Comparison of ENCODE assay signal across 10 mouse cellular contexts in genomic region chr10:90733632-90734031, GRCm38 (mm10).
DNase-seq lines count a peak whose midpoint lies in the region; ATAC-seq and TF ChIP-seq lines count a peak whose summit lies in the region.
"Had no signal": no experiment of that assay in that cellular context is flagged by ENCODE, and none has a peak within 500 bp of the region (broad histone marks: within the 10 kb centered on the region; RNA-seq: fewer than 3 reads in every experiment).

No protein-coding gene starts in this region.

- no peaks in the 10 kb centered on the region for H3K9me3 ChIP-seq in MEL (replicated peaks; ENCODE audit: insufficient read depth, low read length)
- no peaks in the 10 kb centered on the region for H3K9me3 ChIP-seq in lung, embryonic 14.5 days (ENCODE audit: low read depth, low read length)
- H3K9me3 ChIP-seq: embryonic facial prominence, embryonic 15.5 days; limb, embryonic 15.5 days had no signal

- no peak overlapping the region for H3K27ac ChIP-seq in MEL (ENCODE audit: control insufficient read depth, low read depth, low read length)
- H3K27ac ChIP-seq in cortical plate, adult 2 months (ENCODE audit: insufficient read depth, low read length) = no peak overlapping the region
- H3K27ac ChIP-seq in lung, embryonic 14.5 days (ENCODE audit: low read depth) = no peak overlapping the region
- H3K27ac ChIP-seq: embryonic facial prominence, embryonic 15.5 days; limb, embryonic 15.5 days had no signal

- TF ChIP-seq CTCF in MEL (IDR thresholded peaks at IDR 0.05 in 2 of 3, conservative IDR thresholded peaks at IDR 0.05 in 1 of 3; ENCODE audit: control insufficient read depth in 1 of 3, insufficient read depth in 1 of 3, low read depth in 2 of 3, low read length in 3 of 3, poor library complexity in 1 of 3, severe bottlenecking in 1 of 3) = peak; percentile 33 to 71 (median 45); a peak in 5 of 6 replicates
- TF ChIP-seq CTCF in cortical plate, adult 2 months (IDR thresholded peaks at IDR 0.05; ENCODE audit: extremely low read depth, insufficient read depth, low read length) = peak; percentile 50
- TF ChIP-seq CTCF in lung, embryonic 14.5 days (IDR thresholded peaks at IDR 0.05; ENCODE audit: low read depth) = peak; percentile 64

- 25% methylated on average over 5 of the region's 5 CpGs for WGBS in lung, embryonic 14.5 days

- TF ChIP-seq EP300 in MEL (IDR thresholded peaks at IDR 0.05; ENCODE audit: low read depth in 1 of 2, low read length in 2 of 2) = no peak

- H3K79me2 ChIP-seq in MEL (ENCODE audit: control insufficient read depth, insufficient read depth, low read length, poor library complexity) = no peaks in the 10 kb centered on the region

- no peak overlapping the region for H3K4me2 ChIP-seq in lung, embryonic 14.5 days
- H3K4me2 ChIP-seq: embryonic facial prominence, embryonic 15.5 days; limb, embryonic 15.5 days had no signal

- H3K4me3 ChIP-seq in MEL (ENCODE audit: control insufficient read depth in 1 of 2, insufficient read depth in 1 of 2, low read depth in 2 of 2, low read length in 2 of 2) = no peak overlapping the region
- H3K4me3 ChIP-seq in cortical plate, adult 2 months (ENCODE audit: insufficient read depth, low read length) = no peak overlapping the region
- H3K4me3 ChIP-seq in lung, embryonic 14.5 days (ENCODE audit: low read depth, low read length) = no peak overlapping the region
- H3K4me3 ChIP-seq: embryonic facial prominence, embryonic 15.5 days; limb, embryonic 15.5 days had no signal

- DNase-seq in kidney, adult 11 months = peak; percentile 7
- no peak for DNase-seq in kidney, postnatal 14 days
- DNase-seq in 416B (ENCODE audit: low read depth) = peak; percentile 47
- DNase-seq in MEL (ENCODE audit: low read depth, low spot score) = peak; percentile 50
- DNase-seq in lung, embryonic 14.5 days = peak; percentile 68
- no peak for DNase-seq in spleen, adult 12 weeks (ENCODE audit: low spot score)
- DNase-seq in urinary bladder, postnatal 4 days (ENCODE audit: low spot score in 2 of 2) = no peak

- H3K9ac ChIP-seq in MEL (ENCODE audit: control insufficient read depth, low read depth, low read length, poor library complexity, severe bottlenecking) = no peak overlapping the region
- H3K9ac ChIP-seq in lung, embryonic 14.5 days = no peak overlapping the region
- H3K9ac ChIP-seq: embryonic facial prominence, embryonic 15.5 days; limb, embryonic 15.5 days had no signal

- no peaks in the 10 kb centered on the region for H3K36me3 ChIP-seq in MEL (ENCODE audit: control insufficient read depth in 1 of 2, insufficient read depth in 2 of 2, low read length in 2 of 2)
- no peaks in the 10 kb centered on the region for H3K36me3 ChIP-seq in lung, embryonic 14.5 days (ENCODE audit: insufficient read depth)
- H3K36me3 ChIP-seq: embryonic facial prominence, embryonic 15.5 days; limb, embryonic 15.5 days had no signal

- TF ChIP-seq RAD21 in MEL (IDR thresholded peaks at IDR 0.05; ENCODE audit: low read depth, low read length) = peak; percentile 62

- TF ChIP-seq POLR2A in MEL (IDR thresholded peaks at IDR 0.05; ENCODE audit: control insufficient read depth in 1 of 2, insufficient read depth in 1 of 2, low read depth in 1 of 2, low read length in 2 of 2, poor library complexity in 1 of 2) = no peak
- no peak for TF ChIP-seq POLR2A in cortical plate, adult 2 months (IDR thresholded peaks at IDR 0.05; ENCODE audit: extremely low read depth, insufficient read depth, low read length)

- H3K4me1 ChIP-seq in MEL (ENCODE audit: control insufficient read depth in 1 of 2, insufficient read depth in 2 of 2, low read length in 2 of 2) = no peaks in the 10 kb centered on the region
- peaks cover 4% of the 10 kb centered on the region for H3K4me1 ChIP-seq in cortical plate, adult 2 months (ENCODE audit: control insufficient read depth, insufficient read depth, low read length)
- H3K4me1 ChIP-seq in lung, embryonic 14.5 days (ENCODE audit: insufficient read depth) = no peaks in the 10 kb centered on the region
- H3K4me1 ChIP-seq: embryonic facial prominence, embryonic 15.5 days had no signal

- H3K27me3 ChIP-seq in MEL (ENCODE audit: control insufficient read depth in 1 of 2, insufficient read depth in 2 of 2, low read length in 2 of 2) = no peaks in the 10 kb centered on the region; a peak in 2 of 4 replicates
- no peaks in the 10 kb centered on the region for H3K27me3 ChIP-seq in lung, embryonic 14.5 days (ENCODE audit: insufficient read depth, low read length)
- H3K27me3 ChIP-seq: embryonic facial prominence, embryonic 15.5 days had no signal

- ATAC-seq in lung, embryonic 14.5 days (ENCODE audit: insufficient read depth) = no peak

TF ChIP-seq in MEL, 35 proteins besides CTCF, POLR2A, EP300 and RAD21:
- TF ChIP-seq SIN3A (IDR thresholded peaks at IDR 0.05; ENCODE audit: low read length) (no peak), NRF1 (IDR thresholded peaks at IDR 0.05; ENCODE audit: insufficient read depth, low read depth, low read length, poor library complexity, severe bottlenecking) (no peak), MYC (IDR thresholded peaks at IDR 0.05; ENCODE audit: low read depth, low read length) (no peak), KAT2A (conservative IDR thresholded peaks at IDR 0.05; ENCODE audit: low read depth, low read length) (no peak), ZC3H11A (IDR thresholded peaks at IDR 0.05; ENCODE audit: low read depth, low read length) (peak; percentile 39; the same call in 1 of the 2 replicates), E2F4 (IDR thresholded peaks at IDR 0.05; ENCODE audit: borderline replicate concordance, low read depth, low read length) (no peak), SMC3 (IDR thresholded peaks at IDR 0.05; ENCODE audit: low read depth, low read length) (peak; percentile 71), MXI1 (IDR thresholded peaks at IDR 0.05; ENCODE audit: low read depth, low read length) (no peak), NELFE (IDR thresholded peaks at IDR 0.05; ENCODE audit: low read depth, low read length) (no peak)

Comparison
In these comparisons a context has a peak if more than half of its experiments do, and no peak if none do; other contexts are left out.
1. DNase-seq: peak in kidney, adult 11 months (single experiment), 416B (single experiment), MEL (single experiment) and lung, embryonic 14.5 days (single experiment); none in kidney, postnatal 14 days (single experiment), spleen, adult 12 weeks (single experiment) and urinary bladder, postnatal 4 days (0 of 2).
2. Peak in every context shown above with its lines, with median percentiles within 50 percentile points of each other: CTCF ChIP-seq.